Mouse (Mus musculus) retina, postnatal 7 days (tissue): ENCODE measurements around the gene Itgb4.
A peak's percentile ranks its signal among the peaks of the same experiment; 100 is the strongest.

Experiments used
- DNase-seq: peaks from one replicate; pipeline ENCODE4 v3.0.0-alpha.2; 2012; ENCODE audit warnings: low read depth, low spot score

Gene Itgb4

DNA sequence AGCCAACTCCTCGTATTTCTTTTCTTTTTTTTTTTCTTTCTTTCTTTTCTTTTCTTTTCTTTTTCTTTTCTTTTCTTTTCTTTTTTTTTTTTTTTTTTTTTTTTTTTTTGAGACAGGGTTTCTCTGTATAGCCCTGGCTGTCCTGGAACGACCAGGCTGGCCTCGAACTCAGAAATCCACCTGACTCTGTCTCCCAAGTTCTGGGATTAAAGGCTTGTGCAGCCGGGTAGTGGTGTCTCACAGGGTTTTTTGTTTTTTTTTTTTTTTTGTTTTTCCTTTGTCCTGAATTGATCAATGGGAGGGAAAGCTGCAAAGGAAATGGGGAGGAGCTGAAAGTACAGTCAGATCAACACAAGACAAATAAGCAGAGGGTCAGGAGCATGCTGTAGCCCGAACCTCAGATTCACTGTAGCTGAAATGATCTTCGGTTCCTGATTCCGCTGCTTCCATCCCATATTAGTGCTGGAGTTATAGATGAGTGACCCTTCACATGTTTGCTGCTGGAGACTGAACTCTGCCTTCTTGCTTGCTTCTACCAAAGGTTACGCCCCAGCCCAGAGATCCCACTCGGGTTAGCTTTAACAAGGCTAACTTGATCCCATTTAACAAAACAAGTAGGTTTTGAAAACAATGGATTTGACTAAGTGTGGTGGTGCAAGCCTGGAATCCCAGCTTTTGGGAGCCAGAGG, 53.8 kb downstream of the Itgb4 start:
- DNase-seq: no peak

- no peak for DNase-seq
Measured at GRCm38 (mm10) chr11:116029086-116029865, 54.8 kb downstream of the Itgb4 start.

- peak; percentile 97 for DNase-seq
Measured at GRCm38 (mm10) chr11:116030088-116030897, 55.8 kb downstream of the Itgb4 start, which contains the start of gene Unk. TSS of gene Unk (plus strand) at chr11:116030322.

DNA sequence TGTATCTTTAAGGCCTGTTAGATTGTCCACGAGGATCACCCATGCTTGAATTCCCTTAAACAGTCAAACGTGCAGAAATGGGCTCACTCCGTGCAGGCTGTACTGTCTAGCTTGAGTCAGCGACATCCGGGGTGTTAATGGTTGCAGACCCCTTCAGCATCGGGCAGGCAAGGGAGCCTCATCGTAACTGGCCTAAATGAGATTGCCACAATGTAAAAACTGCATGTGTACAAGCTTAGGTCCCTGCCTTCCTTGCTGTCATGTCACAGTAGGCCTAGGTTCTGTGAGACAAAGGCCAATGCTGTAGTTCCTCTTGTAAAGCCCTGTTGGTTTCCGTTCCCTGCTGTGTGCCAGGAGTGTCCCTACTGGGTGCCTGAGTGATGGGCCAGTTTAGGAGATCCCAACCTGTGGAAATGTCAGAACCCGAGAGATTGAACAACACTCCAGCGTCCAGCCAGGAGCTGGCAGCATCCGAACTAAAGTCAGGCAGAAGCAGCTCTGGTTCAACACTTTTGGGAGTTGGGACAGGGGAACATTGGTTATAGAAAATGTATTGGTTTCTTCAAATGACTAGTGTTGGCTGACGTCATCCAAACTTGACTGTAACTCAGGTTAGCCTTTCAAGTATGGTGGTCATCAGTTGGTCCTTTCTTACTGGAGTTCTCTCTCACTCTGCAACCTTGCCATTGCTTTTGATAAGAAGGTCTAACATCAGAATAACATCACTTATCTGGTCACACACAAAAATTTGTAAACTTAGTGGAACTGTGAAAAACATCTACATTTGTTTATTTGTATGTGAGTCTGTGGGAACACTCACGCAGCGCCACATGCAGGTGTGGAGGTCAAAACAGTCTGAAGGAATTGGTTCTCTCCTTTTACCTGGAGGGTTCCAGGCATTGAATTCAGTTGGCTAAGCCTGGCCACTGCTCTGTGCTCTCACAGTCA, 56.7 kb downstream of the Itgb4 start:
- no peak for DNase-seq

DNA sequence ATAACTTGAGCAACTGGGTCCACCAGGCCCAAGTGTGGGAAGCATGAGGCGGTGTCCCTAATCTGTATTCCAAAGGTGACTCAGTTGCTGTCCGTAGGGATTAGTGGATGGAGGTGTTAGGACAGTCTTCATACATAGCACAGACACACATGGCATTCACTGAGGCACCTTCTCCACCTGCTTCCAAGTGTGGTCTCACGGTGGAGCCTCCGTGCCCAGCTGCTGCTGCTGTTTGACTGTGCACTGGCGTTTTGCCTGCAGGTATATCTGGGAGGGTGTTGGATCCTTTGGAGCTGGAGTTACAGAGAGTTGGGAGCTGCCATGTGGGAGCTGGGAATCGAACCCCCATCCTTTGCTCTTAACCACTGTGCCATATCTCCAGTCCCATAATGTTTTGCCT, 60.1 kb downstream of the Itgb4 start:
- DNase-seq: no peak

DNA sequence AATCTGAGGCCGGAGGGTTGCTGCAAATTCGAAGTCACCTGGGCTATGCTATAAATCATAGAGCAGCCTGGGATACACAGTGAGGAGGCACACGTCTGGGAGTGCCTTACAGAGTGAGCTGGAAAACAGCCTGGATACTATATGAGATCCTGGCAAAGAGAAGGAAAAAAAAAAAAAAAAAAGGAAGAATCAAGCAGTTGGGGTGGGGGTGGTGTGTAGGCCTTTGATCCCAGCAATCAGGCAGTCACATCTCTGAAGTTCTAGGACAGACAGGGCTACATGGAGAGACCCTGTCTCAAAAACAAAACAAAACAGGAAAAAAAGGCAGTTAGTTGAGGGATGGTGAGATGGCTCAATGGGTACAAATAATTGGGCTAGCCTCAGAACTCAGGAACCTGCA, 62.2 kb downstream of the Itgb4 start:
- no peak for DNase-seq

DNA sequence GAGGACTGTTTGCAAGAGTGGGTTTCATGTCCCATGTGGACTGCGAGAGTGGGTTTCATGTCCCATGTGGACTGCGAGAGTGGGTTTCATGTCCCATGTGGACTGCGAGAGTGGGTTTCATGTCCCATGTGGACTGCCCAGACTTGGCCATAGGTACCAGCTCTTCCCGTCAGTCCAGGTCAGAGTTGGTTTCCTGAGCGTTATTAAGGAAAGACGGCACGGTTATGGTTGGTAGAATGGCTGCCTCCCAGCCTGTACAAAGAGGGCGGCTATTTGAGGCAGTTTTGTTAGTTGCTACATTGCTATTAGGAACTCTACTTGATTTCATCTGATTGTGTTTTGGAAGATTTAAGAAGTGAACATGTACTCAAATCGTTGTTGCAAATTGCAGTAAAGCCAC, 63.3 kb downstream of the Itgb4 start:
- no peak for DNase-seq

DNA sequence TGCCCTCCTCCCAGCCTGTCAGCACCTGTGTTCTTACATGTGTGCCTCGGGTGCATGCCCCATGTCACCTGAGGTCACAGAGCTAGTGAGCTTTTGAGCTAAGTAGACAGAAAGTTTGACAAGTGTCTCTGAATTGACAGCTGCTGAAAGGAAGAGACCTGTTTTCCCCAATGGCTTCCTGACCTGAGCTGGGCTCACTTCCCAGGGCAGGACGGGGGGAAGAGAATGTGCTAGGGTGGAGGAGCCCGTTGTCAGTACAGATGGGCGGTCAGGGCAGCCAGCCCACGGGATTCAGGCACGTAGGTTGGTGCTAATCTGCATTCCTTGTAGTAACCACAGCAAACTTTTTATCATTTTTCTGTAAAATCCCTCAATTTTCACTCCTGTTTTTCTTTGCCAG, 66.1 kb downstream of the Itgb4 start:
- DNase-seq: no peak

- DNase-seq: no peak
Measured at GRCm38 (mm10) chr11:116041833-116042232, 67.3 kb downstream of the Itgb4 start.

DNA sequence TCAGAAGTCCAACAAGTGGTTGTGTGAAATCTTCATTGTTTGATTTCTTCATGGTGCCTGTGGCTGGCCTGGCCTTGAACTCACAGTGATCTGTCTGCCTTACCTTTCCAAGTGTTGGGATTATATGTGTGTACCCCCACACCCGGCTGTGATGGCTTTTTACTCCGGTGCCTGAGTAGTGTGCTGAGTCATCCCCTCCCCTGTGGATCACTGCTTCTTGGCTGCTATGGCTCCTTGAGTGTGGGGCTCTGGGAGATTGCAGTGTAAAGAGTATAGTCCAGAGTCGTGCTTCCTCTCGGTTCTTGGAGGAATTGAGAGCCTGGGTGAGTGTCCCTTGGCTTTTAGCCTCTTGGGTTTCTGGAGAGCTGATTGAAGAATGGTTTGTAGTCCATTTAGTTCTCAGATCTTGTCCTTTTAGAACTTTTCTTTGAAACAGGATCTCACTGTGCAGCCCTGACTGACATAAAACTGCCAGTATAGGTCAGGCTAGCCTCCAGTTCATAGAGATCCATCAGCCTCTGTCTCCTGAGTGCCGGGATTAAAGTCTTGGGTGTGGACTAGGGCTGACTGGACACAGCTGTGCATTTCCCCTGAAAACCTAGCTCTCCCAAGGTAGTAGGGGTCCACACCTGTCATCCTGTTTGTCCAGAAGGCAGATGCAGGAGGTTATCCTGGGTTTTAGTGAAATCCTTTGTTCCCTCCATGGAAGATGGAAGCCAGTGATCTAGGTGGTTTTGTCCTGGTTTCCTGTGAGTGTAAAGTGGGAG, 68.0 kb downstream of the Itgb4 start:
- no peak for DNase-seq

DNA sequence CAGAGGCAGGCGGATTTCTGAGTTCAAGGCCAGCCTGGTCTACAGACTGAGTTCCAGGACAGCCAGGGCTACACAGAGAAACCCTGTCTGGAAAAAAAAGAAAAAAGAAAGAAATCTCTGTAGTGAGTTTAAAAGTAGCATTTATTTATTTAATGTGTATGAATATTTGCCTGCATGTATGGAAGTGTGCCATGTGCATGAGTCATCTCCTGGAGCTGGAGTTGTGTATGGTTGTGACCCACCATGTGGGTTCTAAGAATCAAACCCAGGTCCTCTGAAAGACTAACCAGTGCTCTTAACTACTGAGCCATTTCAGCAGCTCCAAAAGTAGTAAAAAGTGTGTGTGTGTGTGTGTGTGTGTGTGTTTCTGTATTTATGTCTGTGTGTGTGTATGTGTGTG, 68.8 kb downstream of the Itgb4 start:
- DNase-seq: no peak

GRCm38 (mm10) chr11:116045173-116045572, 70.7 kb downstream of the Itgb4 start:
- no peak for DNase-seq

DNA sequence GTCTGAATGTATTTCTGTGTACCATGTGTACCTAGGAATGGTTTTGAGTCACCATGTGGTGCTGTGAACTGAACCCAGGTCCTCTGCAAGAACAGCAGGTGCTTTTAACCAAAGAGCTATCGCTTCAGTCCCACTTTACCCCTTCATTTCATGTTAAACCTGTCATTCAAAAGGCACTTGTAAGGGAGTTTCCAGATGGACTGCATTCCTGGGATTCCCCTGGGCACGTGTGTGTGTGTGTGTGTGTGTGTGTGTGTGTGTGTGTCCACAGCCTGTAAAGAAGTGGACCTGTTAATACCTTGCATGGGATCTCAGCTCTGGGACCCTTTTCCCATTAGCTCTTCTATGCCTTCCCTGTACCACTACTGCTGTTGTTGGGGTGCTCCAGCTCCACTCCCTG, 75.1 kb downstream of the Itgb4 start:
- no peak for DNase-seq

DNA sequence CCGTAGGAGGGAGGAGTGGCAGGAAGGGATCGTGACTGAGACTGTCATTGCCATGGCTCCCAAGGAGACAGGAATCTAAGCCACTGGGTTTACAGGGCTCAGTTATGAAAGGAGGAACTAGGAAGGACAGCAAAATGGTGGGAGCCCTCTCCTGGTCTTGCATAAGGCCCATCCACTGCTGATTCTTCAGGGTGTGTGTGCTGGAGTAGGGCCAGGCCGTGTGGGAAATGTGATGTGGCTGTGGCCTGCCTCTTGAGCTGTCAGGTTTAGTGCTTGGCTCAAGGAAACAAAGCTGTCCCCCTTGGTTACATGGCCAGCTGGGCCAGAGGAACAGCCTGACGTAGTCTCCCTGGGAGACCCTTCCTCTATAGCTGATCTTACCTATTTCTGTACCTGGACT, 75.7 kb downstream of the Itgb4 start:
- no peak for DNase-seq

DNA sequence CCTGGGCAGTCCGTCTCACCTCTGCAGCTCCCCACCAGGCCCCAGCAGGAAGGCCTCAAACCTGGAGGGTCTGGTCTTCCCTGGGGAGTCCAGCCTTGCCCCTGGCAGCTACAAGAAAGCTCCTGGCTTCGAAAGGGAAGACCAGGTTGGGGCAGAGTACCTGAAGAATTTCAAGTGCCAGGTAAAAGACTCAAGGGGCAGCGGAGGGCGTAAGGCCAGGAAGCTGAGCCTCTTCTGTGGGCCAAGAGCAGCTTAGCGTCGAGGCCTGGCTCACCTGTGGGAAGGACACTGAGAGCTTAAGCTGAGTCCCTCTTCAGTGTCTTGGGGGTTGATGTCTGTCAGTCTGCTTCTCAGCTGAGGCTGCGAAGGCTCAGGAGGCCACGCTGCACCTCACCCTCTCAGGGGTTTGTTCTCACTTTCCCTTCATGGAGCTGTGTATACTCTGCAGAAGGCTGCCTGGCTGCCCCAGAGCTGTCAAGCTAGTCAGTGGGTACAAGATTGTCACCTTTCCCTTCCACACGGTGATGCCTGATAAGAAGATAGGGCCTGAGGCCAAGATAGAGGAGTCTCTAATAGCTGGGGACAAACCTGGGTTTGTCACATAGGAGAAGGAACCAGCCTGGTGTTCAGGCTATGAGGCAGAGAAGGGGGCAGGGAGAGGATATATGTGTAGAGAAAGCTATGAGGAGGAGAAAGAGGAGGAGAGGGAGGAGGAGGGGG, 79.2 kb downstream of the Itgb4 start:
- DNase-seq: no peak

DNA sequence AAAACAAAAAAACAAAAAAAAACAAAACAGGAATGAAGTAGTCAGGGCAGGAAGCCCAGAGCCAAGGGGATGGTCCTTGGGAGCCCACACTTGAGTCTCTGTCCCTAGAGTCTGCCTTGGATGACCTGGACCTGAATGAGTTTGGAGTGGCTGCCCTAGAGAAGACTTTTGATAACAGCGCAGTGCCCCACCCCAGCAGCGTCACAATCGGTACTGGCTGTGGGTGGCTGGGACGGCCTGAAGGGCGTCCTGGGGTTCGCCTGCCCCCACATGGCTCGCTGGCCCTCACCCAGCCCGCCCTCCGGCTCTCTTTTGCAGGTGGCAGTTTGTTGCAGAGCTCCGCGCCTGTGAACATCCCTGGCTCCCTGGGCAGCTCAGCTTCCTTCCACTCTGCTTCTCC, 81.4 kb downstream of the Itgb4 start:
- no peak for DNase-seq

- no peak for DNase-seq
Measured at GRCm38 (mm10) chr11:116057237-116057881, 82.8 kb downstream of the Itgb4 start.
